Mouse (Mus musculus) kidney, postnatal 25 days (tissue): Measurements from ENCODE around the gene Mmp14.
A peak's percentile ranks its signal among the peaks of the same experiment; 100 is the strongest.

Source experiments
- DNase-seq, 2 experiments: peaks; one replicate each; pipeline ENCODE4 v3.0.0; 2021; ENCODE audit warnings: mixed read lengths in 2 of 2

Gene Mmp14

GRCm38 (mm10) chr14:54431334-54432077 lies at the start of gene Mmp14:
Mmp14 (plus strand) TSS chr14:54431612.
- peak; percentile 59 to 78 for DNase-seq

GRCm38 (mm10) chr14:54381816-54382215 lies 49.6 kb upstream of the Mmp14 start:
- DNase-seq, result peak; percentile 47 to 62

GRCm38 (mm10) chr14:54382641-54383040 lies 48.8 kb upstream of the Mmp14 start:
- DNase-seq, result no peak

- DNase-seq, result peak; percentile 56 to 73
These were observed 48.0 kb upstream of the Mmp14 start for GRCm38 (mm10) chr14:54383355-54383771.

GRCm38 (mm10) chr14:54384396-54384795 lies 47.0 kb upstream of the Mmp14 start:
- no peak for DNase-seq

GRCm38 (mm10) chr14:54385968-54386618 lies 45.3 kb upstream of the Mmp14 start:
- DNase-seq, result peak; percentile 73 to 84

- DNase-seq, result peak; percentile 70 to 85
These were observed 43.9 kb upstream of the Mmp14 start for GRCm38 (mm10) chr14:54387546-54387945.

GRCm38 (mm10) chr14:54390843-54391242 lies 40.6 kb upstream of the Mmp14 start:
- no peak for DNase-seq

GRCm38 (mm10) chr14:54393794-54394193 lies 37.6 kb upstream of the Mmp14 start:
- peak in 1 of 2 experiments; percentile 24 for DNase-seq

- DNase-seq, result no peak
These were observed 37.1 kb upstream of the Mmp14 start for GRCm38 (mm10) chr14:54394309-54394708.

- DNase-seq, result peak; percentile 49 to 53
These were observed 34.7 kb upstream of the Mmp14 start for GRCm38 (mm10) chr14:54396685-54397084.

GRCm38 (mm10) chr14:54397872-54398527 lies 33.4 kb upstream of the Mmp14 start:
- DNase-seq, result peak in 1 of 2 experiments; percentile 38

- DNase-seq, result no peak
These were observed 32.9 kb upstream of the Mmp14 start for GRCm38 (mm10) chr14:54398528-54398916.

- DNase-seq, result peak; percentile 71 to 84
These were observed 32.5 kb upstream of the Mmp14 start for GRCm38 (mm10) chr14:54398921-54399382.

- DNase-seq, result no peak
These were observed 29.7 kb upstream of the Mmp14 start for GRCm38 (mm10) chr14:54401723-54402122.

- DNase-seq, result peak; percentile 50 to 78
These were observed 22.9 kb upstream of the Mmp14 start for GRCm38 (mm10) chr14:54408336-54409056.

- peak in 1 of 2 experiments; percentile 44 for DNase-seq
These were observed 22.3 kb upstream of the Mmp14 start for GRCm38 (mm10) chr14:54409057-54409645.

- DNase-seq, result peak; percentile 70 to 87
These were observed 21.2 kb upstream of the Mmp14 start for GRCm38 (mm10) chr14:54409980-54410810.

- DNase-seq, result no peak
These were observed 19.3 kb upstream of the Mmp14 start for GRCm38 (mm10) chr14:54412000-54412576.

- peak; percentile 67 to 78 for DNase-seq
These were observed 18.7 kb upstream of the Mmp14 start for GRCm38 (mm10) chr14:54412629-54413170.
